Mouse (Mus musculus): Measurements from ENCODE around the gene Eva1a. TPM values are rescaled to one million over a fixed set of nuclear protein-coding genes. Genes with fewer than 3 reads are reported as not detected.

The Eva1a gene
- polyA plus RNA-seq, 1 experiment from 2014 or later = 4.2 TPM

DNA sequence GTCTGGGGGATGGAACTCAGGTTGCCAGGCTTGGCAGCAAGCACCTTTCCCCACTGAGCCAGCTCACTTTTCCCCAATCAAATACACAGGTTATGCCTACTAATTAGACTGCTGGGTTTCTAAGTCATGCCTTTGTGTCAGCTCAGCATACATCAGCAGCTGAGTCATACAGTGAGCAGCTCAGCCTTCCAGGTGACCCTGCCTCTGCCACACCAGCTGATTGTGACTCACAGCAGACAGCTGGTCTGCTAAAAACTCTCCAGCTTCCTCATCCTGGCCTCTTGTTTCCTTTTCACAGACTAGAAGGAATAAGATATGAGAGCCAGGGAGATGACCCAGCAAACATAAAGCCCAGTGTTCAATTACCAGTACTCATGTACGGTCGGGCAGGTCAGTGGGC lies 84.3 kb downstream of the Eva1a start:
- H3K27ac ChIP-seq (ENCODE audit: low read depth, low read length) = no peak overlapping the region
- H3K4me2 ChIP-seq = no peak overlapping the region
- ATAC-seq (replicated peaks; ENCODE audit: low FRiP score) (no peak), DNase-seq (ENCODE audit: low spot score) (no peak)
- H3K4me1 ChIP-seq (replicated peaks; ENCODE audit: control insufficient read depth, insufficient read depth, low read length) = no peaks in the 10 kb centered on the region
- H3K27me3 ChIP-seq (replicated peaks; ENCODE audit: control insufficient read depth, insufficient read depth, low read length) = no peaks in the 10 kb centered on the region; the same call in 1 of the 2 replicates
- H3K4me3 ChIP-seq (ENCODE audit: low read depth, low read length) = no peak overlapping the region
- no peaks in the 10 kb centered on the region for H3K36me3 ChIP-seq (ENCODE audit: control insufficient read depth, insufficient read depth, low read length)
- no peaks in the 10 kb centered on the region for H3K9me3 ChIP-seq (ENCODE audit: control insufficient read depth, low read length)
- 85% methylated on average over 2 of the region's 2 CpGs for WGBS
- no peak overlapping the region for H3K9ac ChIP-seq (ENCODE audit: low read depth, low read length)

- H3K4me3 ChIP-seq (ENCODE audit: low read depth, low read length) = no peak overlapping the region
- H3K4me1 ChIP-seq (replicated peaks; ENCODE audit: control insufficient read depth, insufficient read depth, low read length) = no peaks in the 10 kb centered on the region
- no peak for ATAC-seq (replicated peaks; ENCODE audit: low FRiP score)
- H3K9ac ChIP-seq (ENCODE audit: low read depth, low read length) = no peak overlapping the region
- no peak for DNase-seq (ENCODE audit: low spot score)
- WGBS = 67% methylated on average over 9 of the region's 9 CpGs
- H3K36me3 ChIP-seq (ENCODE audit: control insufficient read depth, insufficient read depth, low read length) = no peaks in the 10 kb centered on the region
- no peaks in the 10 kb centered on the region for H3K27me3 ChIP-seq (replicated peaks; ENCODE audit: control insufficient read depth, insufficient read depth, low read length)
- no peak overlapping the region for H3K4me2 ChIP-seq
- H3K9me3 ChIP-seq (ENCODE audit: control insufficient read depth, low read length) = no peaks in the 10 kb centered on the region
- H3K27ac ChIP-seq (ENCODE audit: low read depth, low read length) = no peak overlapping the region
These were observed 87.0 kb downstream of the Eva1a start for GRCm38 (mm10) chr6:82127827-82128226.

GRCm38 (mm10) chr6:82129630-82130217 lies 88.9 kb downstream of the Eva1a start:
- DNase-seq (ENCODE audit: low spot score) = no peak
- no peak for ATAC-seq (replicated peaks; ENCODE audit: low FRiP score)
- no peak overlapping the region for H3K4me3 ChIP-seq (ENCODE audit: low read depth, low read length)
- no peaks in the 10 kb centered on the region for H3K4me1 ChIP-seq (replicated peaks; ENCODE audit: control insufficient read depth, insufficient read depth, low read length)
- no peaks in the 10 kb centered on the region for H3K27me3 ChIP-seq (replicated peaks; ENCODE audit: control insufficient read depth, insufficient read depth, low read length)
- no peaks in the 10 kb centered on the region for H3K9me3 ChIP-seq (ENCODE audit: control insufficient read depth, low read length)
- H3K9ac ChIP-seq (ENCODE audit: low read depth, low read length) = no peak overlapping the region
- H3K36me3 ChIP-seq (ENCODE audit: control insufficient read depth, insufficient read depth, low read length) = no peaks in the 10 kb centered on the region
- H3K4me2 ChIP-seq = no peak overlapping the region
- WGBS = 75% methylated on average over 9 of the region's 9 CpGs
- H3K27ac ChIP-seq (ENCODE audit: low read depth, low read length) = no peak overlapping the region

DNA sequence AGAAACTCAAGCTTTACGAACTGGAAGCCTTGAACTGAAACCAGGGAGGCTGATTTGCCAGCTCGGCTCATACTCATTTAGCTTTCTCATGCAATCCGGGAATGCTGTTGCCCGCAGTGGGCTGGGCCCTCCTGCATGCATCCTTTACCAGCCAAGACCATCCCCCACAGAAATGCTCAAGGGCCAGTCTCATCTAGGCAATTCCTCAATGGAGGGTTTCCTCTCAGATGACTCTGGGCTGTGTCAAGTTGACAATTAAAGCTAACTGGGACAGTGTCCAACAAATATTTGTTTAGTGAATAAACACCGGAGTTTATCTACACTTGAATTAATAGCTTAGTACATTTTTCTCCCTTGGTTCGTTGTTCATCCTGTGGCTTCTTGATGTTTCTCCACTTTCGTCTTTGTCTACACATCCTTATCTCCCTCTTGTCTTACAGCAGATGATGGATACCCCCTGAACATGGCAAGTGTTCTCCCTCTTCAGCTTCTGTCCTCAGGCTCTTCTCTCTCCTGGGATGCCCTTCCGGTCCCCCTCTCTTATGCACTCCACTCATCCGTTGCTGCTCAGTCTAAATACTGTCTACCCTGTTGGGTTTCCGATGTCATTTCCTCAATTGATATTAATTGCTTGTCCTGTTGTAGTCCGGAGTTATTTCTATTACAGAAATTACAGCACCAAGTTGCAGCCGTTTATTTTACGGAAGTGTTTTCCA lies 92.2 kb downstream of the Eva1a start:
- H3K4me2 ChIP-seq = no peak overlapping the region
- no peak for DNase-seq (ENCODE audit: low spot score)
- H3K4me1 ChIP-seq (replicated peaks; ENCODE audit: control insufficient read depth, insufficient read depth, low read length) = no peaks in the 10 kb centered on the region
- 66% methylated on average over 13 of the region's 13 CpGs for WGBS
- H3K27me3 ChIP-seq (replicated peaks; ENCODE audit: control insufficient read depth, insufficient read depth, low read length) = no peaks in the 10 kb centered on the region
- H3K36me3 ChIP-seq (ENCODE audit: control insufficient read depth, insufficient read depth, low read length) = no peaks in the 10 kb centered on the region
- no peaks in the 10 kb centered on the region for H3K9me3 ChIP-seq (ENCODE audit: control insufficient read depth, low read length)
- H3K27ac ChIP-seq (ENCODE audit: low read depth, low read length) = no peak overlapping the region
- H3K9ac ChIP-seq (ENCODE audit: low read depth, low read length) = no peak overlapping the region
- no peak; the same call in 1 of the 2 replicates for ATAC-seq (replicated peaks; ENCODE audit: low FRiP score)
- H3K4me3 ChIP-seq (ENCODE audit: low read depth, low read length) = no peak overlapping the region

GRCm38 (mm10) chr6:82133592-82133978 lies 92.7 kb downstream of the Eva1a start:
- H3K4me2 ChIP-seq = no peak overlapping the region
- H3K4me3 ChIP-seq (ENCODE audit: low read depth, low read length) = no peak overlapping the region
- DNase-seq (ENCODE audit: low spot score) (no peak), ATAC-seq (replicated peaks; ENCODE audit: low FRiP score) (no peak)
- no peak overlapping the region for H3K27ac ChIP-seq (ENCODE audit: low read depth, low read length)
- no peak overlapping the region for H3K9ac ChIP-seq (ENCODE audit: low read depth, low read length)
- no peaks in the 10 kb centered on the region for H3K4me1 ChIP-seq (replicated peaks; ENCODE audit: control insufficient read depth, insufficient read depth, low read length)
- H3K36me3 ChIP-seq (ENCODE audit: control insufficient read depth, insufficient read depth, low read length) = no peaks in the 10 kb centered on the region
- WGBS = 69% methylated on average over 7 of the region's 7 CpGs
- no peaks in the 10 kb centered on the region for H3K9me3 ChIP-seq (ENCODE audit: control insufficient read depth, low read length)
- H3K27me3 ChIP-seq (replicated peaks; ENCODE audit: control insufficient read depth, insufficient read depth, low read length) = no peaks in the 10 kb centered on the region

DNA sequence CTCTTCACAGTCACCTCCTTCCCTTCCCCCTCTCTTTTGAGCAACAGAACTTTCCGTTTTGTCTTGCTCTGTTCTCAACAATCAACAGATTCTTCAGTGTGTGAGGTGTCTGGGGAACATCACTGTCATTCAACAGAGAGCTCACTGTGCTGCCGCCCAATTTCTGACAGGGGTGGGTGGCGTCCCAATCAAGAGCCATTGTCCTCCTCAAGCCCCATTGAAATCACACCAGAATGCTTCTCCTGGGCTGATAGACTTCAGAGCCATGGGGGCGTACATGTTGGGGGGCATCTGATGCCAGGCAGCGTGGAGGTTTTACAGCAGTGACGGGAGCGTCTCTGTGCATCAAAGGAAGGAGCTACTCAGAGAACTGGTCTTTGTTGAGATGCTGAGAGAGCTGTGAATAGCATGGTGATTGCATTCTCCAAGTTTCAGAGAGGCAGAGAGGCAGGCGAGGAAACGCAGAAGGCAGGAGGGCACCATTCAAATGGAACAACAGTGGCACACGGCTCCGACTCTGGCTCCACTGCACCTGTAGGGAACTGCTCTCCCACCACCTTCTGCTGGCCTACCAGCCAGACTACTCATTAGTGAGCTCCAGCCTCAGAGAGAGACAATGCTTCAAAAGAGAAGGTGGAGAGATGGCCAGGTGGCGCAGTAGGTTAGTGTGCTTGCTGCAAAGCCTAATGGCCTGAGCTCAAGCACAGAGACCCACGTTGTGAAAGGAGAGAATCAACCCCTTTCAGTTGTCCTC lies 95.3 kb downstream of the Eva1a start:
- H3K36me3 ChIP-seq (ENCODE audit: control insufficient read depth, insufficient read depth, low read length) = no peaks in the 10 kb centered on the region
- ATAC-seq (replicated peaks; ENCODE audit: low FRiP score) (no peak), DNase-seq (ENCODE audit: low spot score) (no peak)
- no peak overlapping the region for H3K27ac ChIP-seq (ENCODE audit: low read depth, low read length)
- H3K4me1 ChIP-seq (replicated peaks; ENCODE audit: control insufficient read depth, insufficient read depth, low read length) = no peaks in the 10 kb centered on the region
- H3K4me2 ChIP-seq = no peak overlapping the region
- no peaks in the 10 kb centered on the region for H3K27me3 ChIP-seq (replicated peaks; ENCODE audit: control insufficient read depth, insufficient read depth, low read length)
- no peak overlapping the region for H3K4me3 ChIP-seq (ENCODE audit: low read depth, low read length)
- H3K9me3 ChIP-seq (ENCODE audit: control insufficient read depth, low read length) = no peaks in the 10 kb centered on the region
- 71% methylated on average over 13 of the region's 13 CpGs for WGBS
- H3K9ac ChIP-seq (ENCODE audit: low read depth, low read length) = no peak overlapping the region

Other genes starting within 250 kb of the Eva1a start
- 10.7 and 12.4 TPM in 2 replicates for gene Gcfc2, start 117.4 kb upstream of the Eva1a start, polyA plus RNA-seq (2014; fragmentation: Nextera tagmentation; extraction: Ambion mirVana)
- gene Mrpl19, start 75.1 kb upstream of the Eva1a start, polyA plus RNA-seq (2014; fragmentation: Nextera tagmentation; extraction: Ambion mirVana) = 77.9 and 81.9 TPM in 2 replicates